Mouse (Mus musculus): ENCODE data around the gene Iqcf3.
"Not testable (repeated sequence)": the region's sequence is repeated elsewhere in the genome, so short reads cannot be mapped to it uniquely, and the experiment has no call there.

Iqcf3 gene

DNA sequence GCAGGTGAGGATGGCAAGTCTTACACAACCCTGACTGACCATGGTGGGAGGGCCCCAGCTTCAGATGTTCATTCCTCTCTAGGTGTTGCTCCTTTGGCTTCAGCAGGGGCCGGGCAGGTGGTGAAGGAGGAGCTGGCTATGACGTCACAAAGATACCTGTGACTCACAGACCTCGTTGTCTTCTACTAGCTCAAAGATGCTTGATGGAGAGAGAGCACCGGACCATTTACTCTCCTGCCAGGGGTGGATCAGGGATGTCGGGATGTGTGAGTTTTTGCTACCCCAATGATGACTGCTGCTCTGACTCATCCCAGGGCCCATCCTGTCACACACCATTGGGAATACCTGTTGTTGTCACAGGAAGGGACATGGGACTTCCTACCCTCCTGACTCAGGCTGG, at the start of gene Iqcf3:
Gene Iqcf3 (minus strand): TSS at position 101 of the 400 bp plus-strand sequence.
- DNase-seq (ENCODE audit: low read depth, low spot score): no peak

DNA sequence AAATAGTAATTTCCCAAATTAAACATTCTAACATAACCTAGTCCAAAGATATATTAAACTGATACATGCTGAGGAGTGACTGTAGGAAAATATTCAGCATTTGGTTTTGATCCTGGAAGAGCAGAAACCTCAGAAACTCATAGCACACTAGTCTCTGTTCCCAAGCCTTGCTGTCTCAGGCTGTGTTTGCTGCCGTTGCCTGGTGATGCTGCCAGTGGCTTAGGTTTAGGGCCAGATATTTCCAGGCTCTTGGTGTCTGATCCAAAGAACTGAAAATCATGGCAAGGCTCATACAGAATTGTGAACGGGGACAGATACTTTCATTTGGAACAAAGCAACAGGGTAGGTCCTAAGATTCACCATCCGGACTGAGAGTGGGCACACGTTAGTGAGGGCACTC, 49.3 kb upstream of the Iqcf3 start:
- no peak for DNase-seq (ENCODE audit: low read depth, low spot score)

DNA sequence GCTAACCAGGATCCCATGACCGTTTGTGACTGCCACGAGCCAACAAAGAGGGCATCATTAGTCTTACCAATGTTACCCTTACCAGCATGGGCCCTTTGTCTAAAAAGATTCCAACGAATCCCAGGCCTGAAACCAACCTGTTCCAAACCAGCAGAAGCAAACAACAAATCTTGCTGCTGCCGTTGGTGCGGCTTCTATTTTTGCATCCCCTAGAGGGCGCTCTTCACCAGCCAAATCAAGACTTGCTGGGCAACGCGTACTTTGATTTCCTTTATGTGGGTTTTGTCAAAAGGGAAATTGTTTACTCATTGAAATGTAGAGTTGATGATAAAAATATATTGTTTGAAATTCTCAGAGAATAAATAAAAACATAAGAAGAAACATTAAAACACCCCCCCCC, 39.1 kb upstream of the Iqcf3 start:
- peak; percentile 36 for DNase-seq (ENCODE audit: low read depth, low spot score)

DNA sequence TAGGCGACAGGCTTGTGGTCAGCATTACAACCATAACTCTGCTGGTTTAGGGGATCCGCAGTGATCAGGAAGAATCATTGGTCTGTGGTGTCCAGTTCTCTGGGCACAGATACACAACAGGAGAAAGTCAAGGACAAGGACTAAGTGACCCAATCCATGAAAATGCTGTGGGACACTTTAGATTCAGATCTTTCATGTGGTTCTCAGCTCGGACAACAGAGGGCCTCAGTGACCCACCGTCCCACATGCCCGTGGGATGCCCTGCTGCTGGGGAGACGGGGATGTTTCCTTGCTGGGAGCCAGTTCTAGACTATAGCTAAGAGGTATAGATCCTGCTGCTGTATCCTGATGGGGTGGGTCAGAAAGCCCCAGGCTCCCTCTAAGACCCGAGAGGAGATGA, 37.0 kb upstream of the Iqcf3 start:
- DNase-seq (ENCODE audit: low read depth, low spot score): no peak

DNA sequence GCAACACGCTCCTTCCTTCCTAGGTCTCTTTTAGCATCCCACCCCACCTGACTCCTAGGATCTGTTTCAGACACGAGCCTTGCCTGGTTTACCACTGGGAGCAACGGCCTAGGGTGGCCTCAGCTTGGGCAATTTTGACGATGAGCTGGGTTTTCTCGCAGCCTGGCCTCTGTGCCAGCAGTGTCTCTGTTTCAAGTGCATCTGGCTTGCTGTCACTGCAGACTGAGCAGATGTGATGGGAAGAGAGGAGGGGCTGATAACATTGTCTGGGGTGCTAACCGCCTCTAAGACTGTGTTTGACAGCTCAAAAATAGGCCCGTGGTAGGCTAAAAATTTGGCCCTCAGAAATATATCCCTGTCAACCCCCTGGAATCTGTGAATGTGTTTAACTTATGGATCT, 34.4 kb upstream of the Iqcf3 start:
- no peak for DNase-seq (ENCODE audit: low read depth, low spot score)

DNA sequence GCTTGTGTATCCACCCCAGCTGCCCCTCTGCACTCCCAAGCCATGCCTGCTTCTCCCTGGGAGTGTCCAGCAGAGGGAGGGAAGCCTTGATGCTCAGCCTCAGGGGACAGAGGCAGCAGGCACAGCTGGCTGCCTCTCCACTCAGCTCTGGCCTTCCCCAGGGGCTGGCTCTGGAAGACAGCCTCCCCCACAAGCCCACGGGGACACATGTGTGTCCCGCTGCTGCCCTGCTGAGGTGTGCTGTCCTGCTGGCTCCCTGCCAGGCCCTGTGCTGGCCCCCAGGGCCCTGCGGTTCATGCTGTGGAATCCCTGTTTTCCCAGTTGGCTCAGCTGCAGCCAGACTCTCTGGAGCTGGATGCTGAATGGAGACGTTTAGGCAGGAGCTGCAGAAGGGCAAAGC, 34.0 kb upstream of the Iqcf3 start:
- DNase-seq (ENCODE audit: low read depth, low spot score): not testable (repeated sequence)

DNA sequence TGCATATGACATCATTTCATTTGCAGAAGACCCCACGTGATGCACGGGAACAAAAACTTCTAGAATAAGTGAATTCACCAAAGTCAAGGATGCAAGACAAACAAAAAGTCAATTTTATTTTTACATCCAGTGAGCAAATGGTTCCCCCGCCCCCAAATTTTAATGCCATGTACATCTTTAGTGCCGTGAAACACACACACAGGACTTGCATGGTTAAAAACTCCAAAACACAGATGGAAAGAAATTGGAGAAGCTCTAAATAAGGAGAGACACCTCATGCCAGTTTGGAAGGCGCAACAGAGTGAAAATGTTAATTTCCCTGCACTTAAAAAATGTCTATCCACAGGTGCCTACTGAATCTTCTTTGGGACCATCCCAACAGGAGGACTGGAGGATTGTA, 30.7 kb upstream of the Iqcf3 start:
- no peak for DNase-seq (ENCODE audit: low read depth, low spot score)

DNA sequence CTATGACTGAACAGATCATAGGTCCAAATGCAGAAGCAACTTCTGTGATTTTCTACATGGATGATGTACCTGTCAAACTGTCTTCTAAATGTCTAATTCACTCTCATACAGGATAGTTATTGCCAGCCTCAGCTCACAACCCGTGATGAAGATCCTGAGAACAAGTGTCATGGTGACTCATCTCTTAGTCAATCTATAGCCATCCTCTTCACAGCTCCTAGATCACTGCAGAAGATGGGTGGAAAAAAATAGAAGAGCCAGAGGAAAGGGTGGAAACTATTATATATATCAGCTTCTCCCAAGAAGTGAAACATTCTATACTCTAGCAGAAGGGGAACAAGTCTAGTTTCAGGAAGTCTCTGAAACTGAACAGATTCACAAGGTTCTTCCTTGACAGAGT, 21.1 kb upstream of the Iqcf3 start:
- no peak for DNase-seq (ENCODE audit: low read depth, low spot score)

DNA sequence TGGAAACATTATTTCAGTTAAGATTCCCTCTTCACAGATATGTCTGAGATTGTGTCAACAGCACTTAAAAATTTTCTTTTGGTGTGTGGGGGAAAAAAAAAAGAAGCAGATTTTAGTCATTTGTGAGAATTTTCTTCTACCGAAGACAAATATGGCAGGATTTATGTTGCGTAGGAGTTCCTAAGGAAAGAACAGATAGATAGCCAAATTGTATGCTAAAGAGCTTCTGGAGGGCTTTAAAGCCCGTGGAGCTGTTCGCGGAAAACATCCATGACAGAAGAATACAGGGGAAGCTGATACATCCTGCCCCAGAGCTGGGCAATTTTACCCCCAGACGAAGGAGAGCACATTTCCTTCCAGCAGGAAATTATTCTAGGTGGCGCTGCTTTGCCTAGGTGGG, 18.6 kb upstream of the Iqcf3 start:
- no peak for DNase-seq (ENCODE audit: low read depth, low spot score)

DNA sequence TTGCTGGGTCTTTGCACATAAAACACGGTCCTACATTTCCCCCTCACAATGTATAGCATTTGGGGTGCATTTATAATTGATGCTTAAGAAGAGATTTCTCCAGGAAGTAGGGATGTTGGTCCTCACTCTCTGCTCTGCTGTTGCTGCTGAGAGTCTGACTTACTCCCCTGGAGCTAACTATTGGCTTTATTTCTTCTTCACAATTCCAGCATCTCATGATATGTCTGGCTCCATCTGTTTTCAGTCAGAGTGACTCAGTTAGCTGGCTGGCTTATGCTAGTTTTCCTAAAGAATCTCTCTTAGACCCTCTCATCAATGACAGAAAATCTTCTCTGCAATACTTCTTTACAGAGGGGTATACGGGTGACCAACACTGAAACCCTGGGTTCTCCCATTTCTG, 14.7 kb upstream of the Iqcf3 start:
- no peak for DNase-seq (ENCODE audit: low read depth, low spot score)

DNA sequence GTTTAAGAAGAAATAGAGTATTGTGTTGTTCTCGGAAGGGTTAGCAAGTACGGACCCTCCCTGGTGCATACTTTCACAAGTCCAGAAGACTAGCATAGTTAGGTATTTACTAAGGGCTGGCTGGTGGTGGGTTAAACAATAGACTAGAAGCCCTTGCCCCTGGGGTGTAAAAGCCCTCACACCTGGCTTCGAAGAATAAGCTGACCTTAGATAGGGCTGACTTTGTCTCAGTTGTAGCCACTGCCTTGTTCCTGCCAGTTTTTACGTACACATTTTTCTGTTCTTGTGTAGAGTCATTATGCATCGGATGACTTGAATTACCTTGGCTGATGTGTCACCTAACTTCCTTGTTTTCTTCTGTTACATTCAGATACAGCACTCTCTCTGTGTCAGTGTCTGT, 11.9 kb upstream of the Iqcf3 start:
- DNase-seq (ENCODE audit: low read depth, low spot score): no peak

DNA sequence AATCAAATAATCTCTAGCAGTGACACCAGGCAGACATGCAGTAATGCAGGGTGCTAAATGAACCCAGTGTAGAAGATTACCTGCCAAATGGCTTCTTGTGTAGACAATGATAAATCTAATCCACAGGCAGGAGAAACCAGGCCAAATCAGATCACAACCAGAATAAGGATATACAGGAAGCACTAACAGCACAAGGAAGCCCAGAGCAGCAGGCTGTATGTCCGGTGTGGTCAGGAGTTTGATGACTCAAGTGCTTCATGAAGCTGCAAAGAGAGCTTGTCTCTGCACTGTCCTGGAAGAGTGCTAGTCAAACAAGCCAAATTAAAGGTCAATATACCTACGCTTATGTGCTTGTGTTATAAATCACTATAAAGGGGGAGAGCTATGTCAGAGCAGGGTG, 10.8 kb upstream of the Iqcf3 start:
- DNase-seq (ENCODE audit: low read depth, low spot score): no peak

DNA sequence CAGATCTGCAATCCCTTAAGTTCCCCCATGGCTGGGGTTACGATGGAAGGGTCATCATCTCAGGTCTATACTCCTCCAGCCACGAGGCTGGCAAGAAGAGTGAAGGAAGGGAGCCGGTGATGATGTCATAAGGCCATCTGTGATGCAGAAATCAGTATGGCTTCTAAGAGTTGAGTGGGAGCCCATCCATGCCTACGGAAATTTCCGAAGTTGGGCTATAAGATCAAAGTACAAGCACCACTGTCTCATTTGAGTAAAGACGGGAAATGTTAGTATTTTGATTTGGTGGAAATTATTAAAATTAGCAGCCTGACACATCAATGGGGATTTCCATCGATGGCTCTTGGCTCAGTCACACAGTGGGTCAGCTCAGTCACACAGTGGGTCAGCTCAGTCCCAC, 9.5 kb upstream of the Iqcf3 start, which contains the start of gene Iqcf4:
Gene Iqcf4 (minus strand): TSS at position 101 of the 400 bp plus-strand sequence.
- DNase-seq (ENCODE audit: low read depth, low spot score): no peak

DNA sequence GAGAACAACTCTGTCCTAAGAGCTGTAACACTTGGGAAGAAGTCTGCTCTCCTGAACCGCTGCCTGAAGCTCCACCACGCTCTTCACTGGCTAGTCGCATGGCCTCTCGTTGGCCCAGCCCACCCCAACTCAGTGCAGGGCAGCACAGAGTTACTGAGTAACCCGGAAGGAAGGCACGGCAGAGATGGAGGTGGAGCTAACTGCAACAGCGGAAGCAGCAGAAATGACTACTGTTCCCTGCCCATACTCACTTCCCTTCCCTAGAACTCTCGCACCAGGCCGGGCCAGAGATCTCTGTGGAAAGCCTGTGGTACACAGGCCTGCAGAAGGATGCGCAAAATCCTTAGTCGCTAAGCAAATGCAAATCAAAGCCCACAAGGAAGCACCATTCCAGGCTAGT, 5.0 kb upstream of the Iqcf3 start:
- no peak for DNase-seq (ENCODE audit: low read depth, low spot score)

DNA sequence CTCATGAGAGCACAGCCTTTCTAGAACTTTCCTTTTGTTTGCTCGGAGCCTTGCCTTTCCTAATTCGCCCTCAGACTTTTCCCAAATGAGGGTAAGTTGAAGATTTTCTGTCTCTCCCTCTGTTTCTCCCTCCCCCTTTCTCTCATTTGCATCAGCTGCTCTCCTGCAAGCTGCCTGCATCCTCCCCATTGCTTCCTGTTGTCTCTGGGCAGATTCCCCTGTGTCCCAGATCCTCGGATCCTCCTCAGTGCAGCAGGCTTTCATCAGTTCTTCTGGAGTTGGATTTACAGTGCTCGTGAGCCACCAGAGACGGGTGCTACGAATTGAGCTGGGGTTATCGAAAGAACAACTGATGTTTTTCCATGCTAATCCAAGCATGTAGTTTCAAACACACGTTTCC, 2.6 kb upstream of the Iqcf3 start:
- DNase-seq (ENCODE audit: low read depth, low spot score): no peak

DNA sequence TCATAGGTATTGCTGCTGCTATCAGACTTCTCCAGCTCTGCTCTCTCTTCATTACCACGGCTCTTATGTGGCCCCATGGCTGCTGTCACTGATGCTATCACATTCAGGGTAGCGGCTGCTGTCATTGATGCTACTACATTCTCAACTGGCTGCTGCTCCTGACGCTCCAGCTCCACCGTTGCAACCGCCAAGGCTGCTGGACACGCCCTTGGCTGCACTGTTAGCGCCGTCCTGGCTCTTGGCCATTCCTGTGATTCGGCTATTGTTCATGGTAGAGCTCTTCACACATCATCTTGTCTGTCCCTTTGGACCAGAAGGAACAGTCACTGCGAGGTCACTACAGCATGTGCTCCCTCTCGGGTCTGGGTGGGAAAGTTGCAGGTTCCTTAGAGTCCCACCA, 860 bp upstream of the Iqcf3 start:
- no peak for DNase-seq (ENCODE audit: low read depth, low spot score)

DNA sequence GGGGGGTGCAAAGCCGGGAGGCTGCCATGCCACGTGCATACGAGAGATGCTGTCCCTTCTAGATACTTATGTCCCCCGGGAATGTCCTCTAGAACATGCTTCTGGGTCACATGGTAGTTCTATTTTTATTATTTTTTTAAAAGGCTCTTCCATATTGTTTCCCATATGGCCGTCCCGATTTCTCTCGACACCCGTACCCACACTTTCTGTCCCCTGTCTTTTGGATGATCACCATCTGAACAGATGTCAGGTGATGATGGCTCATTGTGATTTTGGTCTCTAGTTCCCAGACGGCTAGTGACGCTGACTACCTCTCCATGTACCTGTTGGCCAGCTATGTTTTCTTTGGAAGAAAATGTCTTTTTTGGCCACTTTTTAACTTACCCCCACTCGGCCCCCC, 26.5 kb downstream of the Iqcf3 start:
- DNase-seq (ENCODE audit: low read depth, low spot score): no peak

DNA sequence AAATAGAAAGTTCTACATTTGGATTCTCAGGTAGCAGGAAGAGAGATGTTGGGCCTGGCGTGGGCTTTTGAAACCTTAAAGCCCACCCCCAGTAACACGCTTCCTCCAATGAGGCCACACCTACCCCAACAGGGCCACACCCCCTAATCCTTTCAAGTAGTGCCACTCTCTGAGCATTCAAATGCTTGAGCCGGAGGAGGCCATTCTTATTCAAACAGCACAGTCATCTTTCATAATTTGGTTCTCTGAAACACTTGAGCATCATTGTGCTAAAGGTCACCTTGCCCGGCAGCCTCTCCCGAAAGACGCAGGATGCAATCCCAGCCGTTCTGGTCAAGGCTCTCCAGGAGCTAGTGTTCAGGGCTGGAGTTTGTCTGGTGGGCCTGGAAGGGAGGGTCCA, 27.1 kb downstream of the Iqcf3 start:
- no peak for DNase-seq (ENCODE audit: low read depth, low spot score)

DNA sequence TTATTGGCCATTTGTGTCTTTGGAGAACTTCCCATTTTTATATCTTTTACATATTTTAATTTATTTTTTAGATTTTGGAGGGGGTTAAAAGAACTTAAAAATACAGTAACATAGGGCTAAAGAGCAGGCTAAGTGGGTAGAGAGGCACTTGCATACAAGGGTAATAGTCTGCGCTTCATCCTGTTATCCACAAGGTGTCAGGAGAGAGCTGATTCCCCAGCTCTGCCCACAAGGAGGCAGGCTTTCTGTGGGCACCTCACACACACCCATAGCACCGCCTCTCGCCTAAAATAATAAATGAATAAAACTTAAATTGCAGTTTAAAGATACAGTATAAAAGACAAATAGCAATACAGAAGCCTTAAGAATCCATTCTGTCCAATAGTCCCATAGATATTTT, 29.6 kb downstream of the Iqcf3 start:
- DNase-seq (ENCODE audit: low read depth, low spot score): peak; percentile 39

DNA sequence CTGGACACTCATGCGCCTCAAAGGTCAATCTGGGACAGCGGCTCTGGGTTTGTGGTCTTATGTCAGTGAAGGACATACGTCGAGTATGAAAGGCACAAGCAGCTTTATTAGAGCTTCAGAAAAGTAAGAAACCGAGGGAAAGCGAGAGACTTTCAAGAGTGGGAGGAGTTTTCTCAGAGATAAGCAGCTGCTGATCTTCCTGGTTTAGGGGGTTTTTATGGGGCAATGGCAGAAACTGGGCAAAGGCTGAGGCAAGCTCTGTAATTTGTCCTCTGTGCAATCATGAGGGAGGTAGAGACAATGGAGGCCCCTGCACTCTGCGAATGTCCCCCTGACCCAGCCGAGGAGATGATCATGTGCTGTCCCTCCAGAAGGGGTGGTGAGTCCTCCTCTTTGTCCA, 41.5 kb downstream of the Iqcf3 start:
- DNase-seq (ENCODE audit: low read depth, low spot score): no peak

DNA sequence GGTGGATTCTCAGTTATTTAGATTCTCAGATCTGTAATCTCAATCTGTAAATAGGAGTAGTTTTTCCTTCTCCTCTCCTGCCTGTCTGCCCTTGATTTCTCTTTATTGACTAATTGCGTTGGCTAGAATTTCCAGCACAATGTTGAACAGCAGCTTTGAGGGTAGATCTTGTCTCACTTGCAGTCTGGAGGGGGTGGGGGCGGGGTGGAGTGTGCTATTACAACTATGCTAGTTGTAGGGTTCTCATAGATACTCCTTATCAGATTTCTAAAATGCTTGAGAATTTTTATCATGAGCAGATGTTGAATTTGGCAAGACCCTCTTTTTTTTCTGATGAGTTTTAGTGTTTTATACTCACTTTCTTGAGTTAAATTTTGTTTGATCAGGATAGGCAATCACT, 42.0 kb downstream of the Iqcf3 start:
- no peak for DNase-seq (ENCODE audit: low read depth, low spot score)

DNA sequence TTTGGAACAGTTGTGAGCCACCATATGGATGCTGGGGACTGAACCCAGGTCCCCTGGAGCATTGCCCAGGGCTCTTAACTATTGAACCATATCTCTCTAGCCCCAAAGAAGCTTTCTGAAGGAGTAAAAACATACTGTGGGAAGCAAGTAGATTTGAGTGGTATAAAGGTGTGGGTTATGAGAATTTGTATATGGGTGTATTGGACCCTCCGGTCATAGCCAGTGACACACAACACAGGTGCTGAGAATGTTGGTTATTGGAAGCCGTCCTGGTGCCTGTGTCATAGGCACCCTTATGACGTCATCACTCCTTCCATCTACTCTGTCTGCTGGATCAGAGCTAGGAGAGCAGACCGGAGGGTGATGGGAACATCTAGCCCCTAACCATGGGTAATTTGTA, 47.2 kb downstream of the Iqcf3 start, which contains the start of gene Iqcf5:
Gene Iqcf5 (plus strand): TSS at position 301 of the 400 bp plus-strand sequence.
- DNase-seq (ENCODE audit: low read depth, low spot score): no peak

DNA sequence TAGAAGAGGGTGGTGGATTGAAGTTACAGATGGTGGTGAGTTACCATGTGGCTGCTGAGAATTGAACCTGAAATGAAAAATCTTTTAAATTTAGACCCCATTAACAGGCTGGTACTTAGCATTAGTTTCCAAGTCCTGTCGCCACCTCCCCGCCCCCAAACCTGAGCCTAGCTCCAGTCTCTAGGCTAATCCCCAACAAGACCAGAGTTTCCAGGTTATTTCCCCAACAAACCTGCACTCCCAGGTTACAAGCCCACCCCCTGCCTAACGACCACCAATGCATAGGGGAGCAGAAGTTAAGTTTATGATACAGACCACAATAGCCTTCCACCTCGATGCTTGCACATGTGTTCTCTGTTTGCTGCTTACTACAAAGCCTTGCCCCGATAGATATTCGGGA, 47.9 kb downstream of the Iqcf3 start:
- DNase-seq (ENCODE audit: low read depth, low spot score): no peak

DNA sequence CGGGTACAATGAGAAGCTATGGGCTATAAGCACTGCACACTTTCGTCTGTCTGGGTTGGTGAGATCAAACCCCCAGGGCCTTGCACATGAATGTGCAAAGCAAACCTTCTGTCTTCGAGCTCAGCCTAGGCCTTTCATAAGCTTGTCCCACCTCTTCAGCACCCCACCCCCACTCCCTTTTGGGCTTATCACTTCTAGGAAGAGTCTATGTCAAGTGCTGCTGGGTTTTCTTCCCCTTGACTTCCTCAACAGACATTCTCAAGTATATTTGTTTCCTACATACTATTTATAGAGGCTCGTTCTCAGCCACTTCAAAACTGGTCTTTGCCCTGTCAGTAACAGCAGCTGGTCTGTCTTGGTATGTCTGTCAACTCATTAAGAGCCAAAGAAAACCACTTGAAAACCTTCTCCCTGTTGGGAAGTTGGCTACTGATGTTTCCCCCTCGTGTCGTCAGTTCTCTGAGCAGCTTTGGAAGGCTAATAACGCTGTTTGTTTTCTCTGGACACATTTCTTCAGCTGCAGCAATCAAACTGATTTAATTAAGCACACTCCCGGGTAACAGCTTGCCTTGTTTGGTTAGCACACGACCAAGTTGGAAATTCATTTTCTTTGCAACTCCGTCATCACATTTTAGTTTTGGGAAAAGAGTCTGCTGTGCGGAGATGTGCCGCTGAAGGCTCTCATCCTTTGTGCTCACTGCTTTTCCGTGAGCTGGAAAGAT, 48.5 kb downstream of the Iqcf3 start:
- no peak for DNase-seq (ENCODE audit: low read depth, low spot score)

Measured in retina, postnatal 7 days (tissue).